Mouse (Mus musculus) CD4-positive, CD25-positive, alpha-beta regulatory T cell, adult 4 months (primary cell): ENCODE data around the gene Npas2. TPM values are rescaled to one million over a fixed set of nuclear protein-coding genes. Genes with fewer than 3 reads are reported as not detected.

Experiments
- ATAC-seq: one replicate; pipeline ENCODE4 v1.8.0; 2017
- polyA plus RNA-seq, 2 experiments: library from polyadenylated mRNA; unstranded; fragments of 100-300 nt; shearing (Covaris generic); gene quantifications; one replicate each; pipeline ENCODE4 v1.2.1; 2017

Gene Npas2
- polyA plus RNA-seq, 2 experiments from 2014 or later, result 0.17 to 0.32 TPM

GRCm38 (mm10) chr1:39381017-39381416 is 187.5 kb downstream of the Npas2 start:
- no peak for ATAC-seq

- no peak for ATAC-seq
Measured at GRCm38 (mm10) chr1:39384914-39385313, 191.4 kb downstream of the Npas2 start.

- ATAC-seq, result no peak
Measured at GRCm38 (mm10) chr1:39386456-39386855, 192.9 kb downstream of the Npas2 start.

- no peak for ATAC-seq
Measured at GRCm38 (mm10) chr1:39387497-39387896, 194.0 kb downstream of the Npas2 start.

GRCm38 (mm10) chr1:39388163-39388562 is 194.6 kb downstream of the Npas2 start:
- no peak for ATAC-seq

- ATAC-seq, result no peak
Measured at GRCm38 (mm10) chr1:39389338-39389737, 195.8 kb downstream of the Npas2 start.

- no peak for ATAC-seq
Measured at GRCm38 (mm10) chr1:39391652-39392051, 198.1 kb downstream of the Npas2 start.

GRCm38 (mm10) chr1:39392189-39392588 is 198.7 kb downstream of the Npas2 start:
- ATAC-seq, result peak; percentile 51

- no peak for ATAC-seq
Measured at GRCm38 (mm10) chr1:39393217-39393867, 199.8 kb downstream of the Npas2 start.

GRCm38 (mm10) chr1:39394096-39394495 is 200.6 kb downstream of the Npas2 start:
- ATAC-seq, result no peak

GRCm38 (mm10) chr1:39394650-39395049 is 201.1 kb downstream of the Npas2 start:
- no peak for ATAC-seq

GRCm38 (mm10) chr1:39396347-39396746 is 202.8 kb downstream of the Npas2 start:
- no peak for ATAC-seq

GRCm38 (mm10) chr1:39398284-39398683 is 204.8 kb downstream of the Npas2 start:
- ATAC-seq, result no peak

GRCm38 (mm10) chr1:39399228-39399627 is 205.7 kb downstream of the Npas2 start:
- no peak for ATAC-seq

- no peak for ATAC-seq
Measured at GRCm38 (mm10) chr1:39400173-39400572, 206.6 kb downstream of the Npas2 start.

GRCm38 (mm10) chr1:39407108-39407507 is 213.6 kb downstream of the Npas2 start:
- ATAC-seq, result no peak

- ATAC-seq, result no peak
Measured at GRCm38 (mm10) chr1:39408123-39408522, 214.6 kb downstream of the Npas2 start.

- no peak for ATAC-seq
Measured at GRCm38 (mm10) chr1:39408668-39409067, 215.1 kb downstream of the Npas2 start.

- ATAC-seq, result no peak
Measured at GRCm38 (mm10) chr1:39410085-39410821, 216.7 kb downstream of the Npas2 start.

Other genes starting within 250 kb of the Npas2 start
- gene Pdcl3, start 208.1 kb upstream of the Npas2 start, polyA plus RNA-seq, result 100 to 1,000 TPM; 146 to 148 TPM
- 100 to 1,000 TPM; 322 to 513 TPM for gene Rpl31, start 174.1 kb downstream of the Npas2 start, polyA plus RNA-seq